Mouse (Mus musculus): ENCODE data around the gene Ggt6.
"Not testable (repeated sequence)": the region's sequence is repeated elsewhere in the genome, so short reads cannot be mapped to it uniquely, and the experiment has no call there.

The Ggt6 gene

DNA sequence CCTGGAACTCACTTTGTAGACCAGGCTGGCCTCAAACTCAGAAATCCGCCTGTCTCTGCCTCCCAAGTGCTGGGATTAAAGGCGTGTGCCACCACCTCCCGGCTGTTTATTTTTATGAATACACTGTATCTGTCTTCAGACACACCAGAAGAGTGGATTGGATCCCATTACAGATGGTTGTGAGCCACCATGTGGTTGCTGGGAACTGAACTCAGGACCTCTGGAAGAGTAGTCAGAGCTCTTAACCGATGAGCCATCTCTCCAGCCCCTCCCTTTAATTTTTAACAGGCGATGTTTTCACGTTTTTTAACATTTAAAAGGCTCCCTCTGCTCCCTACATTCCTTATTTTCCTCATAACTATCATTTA lies 5.3 kb downstream of the Ggt6 start:
- DNase-seq (ENCODE audit: low spot score): not testable (repeated sequence)

DNA sequence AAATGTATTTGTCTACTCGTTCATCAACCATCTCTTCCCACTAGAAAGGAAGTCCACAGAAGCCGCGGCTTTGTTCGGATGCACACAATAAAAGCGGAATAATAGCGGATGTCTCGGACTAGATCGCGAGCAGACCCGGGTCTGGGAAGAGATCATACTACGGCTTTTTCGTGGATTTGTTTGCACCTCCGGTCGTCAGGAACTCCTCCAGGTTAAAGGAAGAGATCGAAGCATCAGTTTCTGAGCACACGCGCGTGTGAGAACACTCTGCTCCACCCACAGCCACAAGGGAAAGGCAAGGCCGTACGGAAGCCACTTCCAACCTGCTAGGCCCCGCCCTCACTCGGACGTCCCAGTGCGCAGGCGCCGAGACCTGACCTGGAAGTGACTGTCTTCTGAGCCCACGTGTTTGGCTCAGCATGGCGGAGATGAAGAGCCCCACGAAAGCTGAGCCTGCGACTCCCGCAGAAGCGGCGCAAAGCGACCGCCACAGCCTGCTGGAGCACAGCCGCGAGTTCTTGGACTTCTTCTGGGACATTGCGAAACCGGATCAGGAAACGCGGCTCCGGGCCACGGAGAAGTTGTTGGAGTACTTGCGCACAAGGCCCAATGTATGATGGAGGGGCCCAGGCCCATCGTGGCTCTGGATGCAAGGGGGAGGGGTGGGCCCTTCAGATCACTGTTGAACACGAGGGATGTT lies 5.8 kb downstream of the Ggt6 start, which contains the start of gene Mybbp1a:
Mybbp1a (plus strand) TSS at position 391 of the 700 bp plus-strand sequence.
- peak; percentile 97 for DNase-seq (ENCODE audit: low spot score)

DNA sequence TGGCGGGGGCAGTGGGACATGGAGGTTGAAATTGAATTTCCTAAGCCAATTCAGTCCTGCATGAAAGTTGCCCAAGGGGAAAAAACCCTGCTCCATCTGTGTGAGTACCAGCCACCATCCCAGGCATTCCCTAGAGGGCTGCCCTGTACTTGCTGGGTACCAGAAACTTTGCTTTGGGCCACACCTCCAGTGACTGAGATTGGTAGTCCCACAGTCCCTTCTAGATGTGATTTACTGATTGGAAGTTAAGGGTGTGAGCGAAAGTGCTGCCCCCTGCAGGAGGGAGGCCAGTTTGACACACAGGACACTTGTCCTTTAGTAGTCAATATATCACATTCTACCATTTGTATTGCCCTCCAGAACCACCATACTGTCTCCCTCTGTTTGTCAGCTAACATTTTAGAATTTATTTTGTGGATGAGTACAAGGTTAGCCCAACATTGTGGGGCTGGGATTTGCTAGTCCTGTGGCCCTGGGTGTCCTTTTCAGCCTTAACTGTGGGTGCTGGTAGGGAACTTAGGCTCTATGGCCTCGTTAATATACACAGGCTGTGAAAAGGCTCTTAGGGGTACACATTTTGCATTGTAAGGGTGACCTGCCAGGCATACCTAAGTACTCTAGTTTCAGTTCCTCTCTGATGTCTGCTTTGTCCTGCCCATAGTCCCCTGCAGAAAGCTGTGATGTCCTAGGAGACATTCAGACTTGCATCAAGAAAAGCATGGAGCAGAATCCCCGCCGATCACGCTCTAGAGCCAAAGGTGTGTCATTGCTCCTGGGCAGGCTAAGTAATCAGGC lies 11.2 kb downstream of the Ggt6 start:
- no peak for DNase-seq (ENCODE audit: low spot score)

DNA sequence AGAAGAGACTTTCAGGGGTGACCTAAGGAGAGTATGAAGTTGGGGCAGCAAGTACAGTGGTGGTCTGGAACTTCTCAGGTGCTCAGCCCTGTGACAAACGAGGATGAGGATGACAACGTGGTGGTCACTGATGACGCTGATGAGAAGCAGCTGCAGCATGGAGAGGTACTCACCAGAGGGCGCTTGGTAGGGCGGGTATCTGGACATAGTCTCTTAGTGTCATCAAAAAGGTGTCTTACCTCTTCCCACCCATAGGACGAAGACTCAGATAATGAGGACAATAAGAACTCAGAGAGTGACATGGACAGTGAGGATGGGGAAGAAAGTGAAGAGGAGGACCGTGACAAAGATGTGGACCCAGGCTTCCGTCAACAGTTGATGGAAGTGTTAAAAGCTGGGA lies 12.1 kb downstream of the Ggt6 start:
- no peak for DNase-seq (ENCODE audit: low spot score)

DNA sequence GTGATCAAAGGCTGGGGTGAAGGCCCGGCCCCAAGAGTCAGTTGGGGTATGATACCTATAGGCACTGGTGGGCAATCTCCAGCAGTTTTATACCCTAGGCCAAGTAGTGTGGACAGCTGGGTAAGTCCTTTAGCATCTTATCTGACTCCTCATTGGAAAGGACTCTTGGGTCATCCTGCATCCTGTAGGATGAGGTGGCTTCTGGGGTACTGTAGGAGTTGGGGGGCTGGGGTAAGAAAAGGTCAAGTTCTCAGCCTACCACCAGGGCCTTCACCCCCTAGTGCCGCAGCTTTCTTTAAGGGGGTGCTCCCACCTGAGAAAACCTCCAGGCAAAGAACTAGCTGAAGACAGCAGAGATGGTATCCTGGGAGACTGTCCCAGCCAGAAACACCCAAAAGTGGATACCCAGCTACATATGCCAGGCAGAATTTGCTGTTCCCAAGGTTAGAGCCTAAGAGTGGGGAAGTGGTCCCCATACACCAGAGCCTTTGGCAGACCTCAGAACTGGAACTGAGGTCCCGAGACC lies 16.9 kb downstream of the Ggt6 start:
- DNase-seq (ENCODE audit: low spot score): no peak

DNA sequence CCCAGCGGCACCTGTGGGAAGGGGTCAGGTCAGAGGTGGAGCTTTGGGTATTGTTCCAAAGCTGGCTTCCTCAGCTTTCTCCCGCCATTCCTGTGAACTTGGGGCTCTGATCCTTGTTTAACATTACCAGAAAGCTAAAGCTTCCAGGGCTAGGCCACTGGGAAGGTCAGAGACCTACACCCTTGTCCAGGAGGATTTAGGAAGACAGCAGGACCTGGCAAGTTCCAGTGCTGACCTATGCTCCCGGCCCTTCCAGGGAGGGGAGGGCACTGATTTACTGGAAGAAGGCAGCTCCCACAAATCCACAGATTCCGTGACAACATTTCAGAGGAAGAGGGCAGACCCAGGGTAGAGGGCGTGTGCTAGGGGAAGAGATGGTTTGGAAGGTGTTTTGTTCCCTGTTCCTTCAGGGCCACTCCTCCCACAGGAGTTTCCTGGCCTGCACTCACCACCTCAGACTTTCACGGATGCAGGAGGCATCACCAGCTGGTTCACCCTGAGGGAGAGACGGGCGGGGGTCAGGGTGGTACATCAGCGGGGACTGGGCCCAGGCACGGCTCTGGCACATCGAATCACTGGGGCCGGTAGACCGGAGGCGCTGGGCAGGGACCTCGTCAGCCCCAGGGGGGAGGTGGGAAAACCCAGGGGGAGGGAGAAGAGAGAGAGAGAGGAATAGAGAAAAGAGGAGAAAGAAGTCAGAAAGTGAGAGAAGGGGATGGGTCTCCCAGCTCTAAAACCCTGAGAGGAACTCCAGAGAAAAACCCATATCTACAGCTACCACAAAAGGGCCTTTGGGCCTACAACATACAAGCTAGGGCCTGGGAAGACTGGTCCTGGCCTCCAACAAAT lies 18.0 kb downstream of the Ggt6 start:
- no peak for DNase-seq (ENCODE audit: low spot score)

DNA sequence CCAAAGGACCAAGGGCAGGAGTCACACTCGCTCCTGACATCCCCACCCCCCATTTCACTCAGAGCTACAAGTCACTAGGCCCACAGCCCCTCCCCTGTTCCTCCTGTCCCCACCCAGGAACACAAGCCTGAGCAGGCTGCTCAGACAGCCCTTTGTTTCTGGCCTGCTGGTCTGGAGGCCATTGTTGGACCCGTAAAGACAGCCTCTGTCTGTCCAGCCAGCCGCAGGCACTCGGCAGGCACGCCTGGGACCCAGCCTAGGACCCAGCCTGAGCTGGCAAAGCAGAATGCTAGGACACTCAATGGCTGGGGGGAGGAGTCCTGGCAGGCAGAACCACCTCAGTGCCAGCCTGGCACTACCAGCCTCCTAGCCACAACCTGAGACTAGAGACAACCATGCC lies 20.4 kb downstream of the Ggt6 start:
- DNase-seq (ENCODE audit: low spot score): no peak

DNA sequence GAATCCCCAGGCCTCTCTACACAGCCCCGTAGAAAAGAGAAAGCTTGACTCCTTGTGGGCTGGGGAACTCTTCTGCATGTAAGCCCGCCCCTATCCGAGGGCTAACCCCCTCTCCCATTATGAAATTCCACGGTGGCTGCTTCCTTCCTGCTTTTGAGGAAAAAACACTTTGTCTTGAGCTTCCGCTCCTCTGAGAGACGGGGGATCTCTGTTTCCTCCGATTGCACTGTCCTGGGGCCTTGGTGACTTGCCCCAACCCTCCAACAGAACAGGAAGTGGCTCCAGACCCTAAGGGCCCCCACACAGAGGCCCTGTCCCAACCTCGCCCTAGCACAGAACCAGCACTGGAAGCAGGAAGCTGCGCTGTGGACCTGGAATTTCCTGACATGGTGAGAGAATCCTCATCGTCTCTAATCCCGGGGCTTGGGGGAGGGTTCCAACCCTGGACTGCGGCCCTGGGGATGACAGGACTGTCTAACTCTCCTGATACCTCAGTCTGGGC lies 22.7 kb downstream of the Ggt6 start:
- DNase-seq (ENCODE audit: low spot score): no peak

DNA sequence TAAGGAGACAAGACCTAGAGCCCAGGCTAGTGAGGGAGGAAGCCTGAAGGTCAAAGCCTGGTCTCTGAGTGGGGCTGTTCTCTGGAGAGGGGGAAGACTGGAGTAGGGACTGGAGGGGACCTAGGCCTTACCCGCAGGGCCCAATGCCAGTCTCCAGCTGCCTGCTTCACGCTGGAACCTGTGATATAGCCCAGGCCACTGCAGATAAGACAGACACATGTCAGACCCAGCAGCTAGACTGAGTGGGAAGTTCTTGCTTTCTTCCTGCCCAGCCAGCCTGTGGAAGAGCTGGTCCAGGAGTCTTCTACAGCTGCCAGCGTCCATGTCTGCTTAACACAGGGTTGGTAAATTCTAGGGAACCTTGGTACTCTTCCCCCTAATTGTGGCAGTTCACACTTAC lies 23.2 kb downstream of the Ggt6 start:
- no peak for DNase-seq (ENCODE audit: low spot score)

DNA sequence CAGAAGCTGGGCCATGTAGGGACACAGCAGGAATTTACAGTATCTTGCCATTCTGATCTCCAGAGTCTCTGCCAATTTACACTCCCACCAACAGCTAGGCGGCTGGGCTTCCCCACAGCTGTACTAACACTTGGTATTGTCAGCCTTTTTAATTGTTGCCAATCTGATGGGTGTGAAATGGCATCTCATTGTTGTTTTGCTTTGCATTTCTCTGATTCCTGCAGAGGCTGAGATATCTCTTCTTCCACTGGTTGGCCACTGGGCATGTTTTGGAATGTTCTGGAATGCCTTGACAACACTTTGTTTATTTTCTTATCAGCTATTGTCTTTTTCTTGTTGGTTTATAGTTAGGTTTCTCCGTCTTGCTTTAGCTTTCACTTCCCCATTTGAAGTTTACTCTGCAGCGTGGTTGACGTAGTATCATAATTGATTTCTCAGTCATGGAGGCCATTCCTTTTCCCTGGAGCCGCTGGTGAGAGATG lies 26.2 kb downstream of the Ggt6 start:
- no peak for DNase-seq (ENCODE audit: low spot score)

DNA sequence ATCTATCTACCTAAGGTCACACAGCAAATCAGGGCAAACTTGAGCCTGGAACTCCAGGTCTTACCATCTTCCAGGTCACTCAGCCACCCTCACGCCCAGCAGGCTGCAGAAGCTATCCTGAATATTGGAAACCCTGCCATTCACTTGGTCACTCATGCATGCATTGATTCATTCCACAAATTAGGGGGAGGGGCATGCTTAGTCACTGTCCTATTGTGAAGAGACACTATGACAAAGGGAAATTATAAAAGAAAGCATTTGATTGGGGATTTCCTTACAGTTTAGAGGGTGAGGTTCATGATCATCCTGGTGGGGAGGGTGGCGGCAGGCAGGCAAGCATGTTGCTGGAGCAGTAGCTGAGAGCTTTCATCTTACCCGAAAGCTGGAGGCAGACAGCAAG lies 29.5 kb downstream of the Ggt6 start:
- DNase-seq (ENCODE audit: low spot score): no peak

DNA sequence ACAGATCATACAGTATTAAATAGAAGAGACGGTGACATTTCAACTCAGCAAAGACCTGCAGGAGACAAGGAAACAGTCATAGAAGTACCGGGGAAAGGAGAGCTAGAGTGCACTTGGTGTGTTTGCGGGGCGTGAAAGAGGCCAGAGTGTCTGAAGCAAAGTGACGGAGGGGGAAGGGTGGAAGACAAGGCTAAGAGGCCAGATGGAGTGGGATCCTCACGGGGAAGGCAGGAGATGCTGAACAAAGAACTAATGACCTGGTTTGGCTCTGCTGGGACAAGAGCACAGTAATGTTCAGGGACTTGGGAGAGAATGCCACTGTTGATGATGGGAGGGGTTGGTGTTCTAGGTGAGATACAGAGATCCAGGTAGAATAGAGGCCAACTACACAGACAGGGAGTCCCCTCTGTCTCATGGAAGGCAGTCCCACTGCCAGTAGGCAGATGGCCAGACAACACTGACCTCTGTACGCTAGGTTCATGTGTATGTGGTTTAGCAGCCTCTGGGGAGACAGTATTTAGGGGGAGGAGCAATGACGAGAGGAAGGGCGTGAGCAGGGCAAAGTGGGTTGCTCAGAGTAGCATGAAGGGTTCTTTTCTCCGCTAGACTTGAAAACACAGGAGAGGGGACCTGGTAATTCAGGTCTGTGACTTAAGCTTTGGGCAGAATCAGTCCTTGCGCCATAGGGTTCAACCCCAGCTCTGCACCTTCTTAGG lies 30.8 kb downstream of the Ggt6 start:
- DNase-seq (ENCODE audit: low spot score): no peak

DNA sequence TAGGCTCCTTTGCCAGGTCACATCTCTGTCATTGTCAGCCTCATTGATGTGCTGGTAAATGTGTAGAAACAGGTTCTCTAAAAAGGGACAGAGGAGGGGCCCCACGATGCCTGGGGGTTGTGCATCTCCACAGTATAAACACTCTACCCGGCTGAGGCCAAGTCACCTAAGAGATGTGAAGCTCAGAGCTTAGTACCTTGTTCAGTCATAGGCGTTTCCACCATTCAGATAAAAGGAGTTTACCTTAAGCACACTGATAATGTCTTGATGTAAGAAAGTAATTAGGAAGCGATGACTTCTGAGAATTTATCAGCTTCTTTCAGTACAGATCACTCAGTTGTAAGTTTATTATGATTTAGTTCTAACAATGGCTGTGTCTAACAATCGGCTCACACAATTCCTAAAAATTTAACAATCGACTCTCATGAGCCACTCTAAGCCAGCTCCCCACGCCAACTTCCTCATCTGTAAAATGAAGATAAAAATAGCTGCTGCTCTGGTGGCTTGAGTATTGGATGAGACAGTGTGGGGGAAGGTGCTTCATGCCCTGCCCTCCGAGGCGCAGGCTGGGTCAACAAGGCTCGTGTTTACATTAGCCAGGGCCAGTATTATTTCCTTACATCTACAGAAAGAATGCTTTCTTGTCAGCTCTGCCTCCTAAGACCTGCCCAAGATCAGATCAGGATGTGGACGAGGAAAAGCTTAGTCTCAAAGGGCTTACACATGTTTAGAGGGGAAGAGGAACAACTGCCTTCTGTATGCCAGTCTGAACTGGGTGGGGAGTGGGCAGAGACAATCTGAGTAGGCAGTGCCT lies 31.6 kb downstream of the Ggt6 start:
- DNase-seq (ENCODE audit: low spot score): no peak

DNA sequence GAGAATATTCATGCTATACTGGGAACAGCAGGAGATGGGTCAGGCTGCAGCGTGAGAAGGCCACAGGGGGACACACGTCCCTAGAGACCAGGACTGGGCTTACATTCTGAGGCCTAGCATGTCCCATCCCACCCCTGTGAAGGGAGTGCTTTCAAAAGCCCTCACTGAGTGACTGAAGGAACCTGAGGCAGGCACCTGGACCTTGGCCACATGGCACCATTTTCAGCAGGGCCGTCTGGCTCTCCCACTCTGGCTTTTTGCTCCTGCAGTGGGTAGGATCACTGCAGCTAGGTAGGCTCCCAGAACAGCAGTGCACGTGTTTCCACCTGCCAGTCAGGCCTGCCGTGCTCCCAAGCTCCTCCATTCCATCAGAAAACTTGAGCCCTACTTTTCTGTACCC lies 33.2 kb downstream of the Ggt6 start:
- DNase-seq (ENCODE audit: low spot score): no peak

DNA sequence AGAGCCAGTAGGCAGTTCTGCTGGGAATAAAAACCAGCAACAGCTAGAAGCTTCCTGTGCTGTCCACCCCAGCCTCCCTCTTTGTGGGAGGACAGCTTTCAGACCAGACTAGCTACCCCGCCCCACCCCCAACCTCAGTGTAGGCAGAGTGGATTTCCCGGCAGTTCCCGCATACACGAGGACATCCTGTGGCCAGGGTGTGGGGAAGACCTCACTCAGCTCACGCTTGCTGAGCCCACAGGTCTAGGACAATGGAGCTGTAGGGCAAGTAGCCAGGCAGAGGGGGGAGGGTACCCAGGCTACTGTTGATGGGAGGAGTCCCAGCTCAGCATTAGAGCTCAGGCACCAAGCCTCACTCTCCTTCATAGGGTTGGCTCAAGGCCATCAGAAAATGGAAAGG lies 33.9 kb downstream of the Ggt6 start:
- peak; percentile 71 for DNase-seq (ENCODE audit: low spot score)

DNA sequence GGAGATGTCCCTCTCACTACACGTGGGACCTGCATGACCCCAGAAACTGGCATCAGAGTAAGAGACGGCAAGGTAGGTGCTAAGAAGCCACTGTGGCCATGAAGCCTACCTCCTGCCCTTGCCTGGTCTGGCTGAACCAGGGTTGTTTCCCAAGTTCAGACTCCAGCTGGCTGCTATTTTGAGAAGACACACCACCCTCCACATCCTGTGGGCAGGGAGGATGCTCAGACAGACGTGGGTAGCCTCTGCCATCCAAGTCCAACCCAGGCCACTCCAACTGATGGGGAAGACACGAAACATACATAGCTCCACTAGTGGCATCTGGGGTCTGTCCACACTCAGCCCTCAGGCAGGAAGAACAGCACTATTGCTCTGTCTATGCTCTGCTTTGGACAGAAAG lies 34.7 kb downstream of the Ggt6 start:
- no peak for DNase-seq (ENCODE audit: low spot score)

DNA sequence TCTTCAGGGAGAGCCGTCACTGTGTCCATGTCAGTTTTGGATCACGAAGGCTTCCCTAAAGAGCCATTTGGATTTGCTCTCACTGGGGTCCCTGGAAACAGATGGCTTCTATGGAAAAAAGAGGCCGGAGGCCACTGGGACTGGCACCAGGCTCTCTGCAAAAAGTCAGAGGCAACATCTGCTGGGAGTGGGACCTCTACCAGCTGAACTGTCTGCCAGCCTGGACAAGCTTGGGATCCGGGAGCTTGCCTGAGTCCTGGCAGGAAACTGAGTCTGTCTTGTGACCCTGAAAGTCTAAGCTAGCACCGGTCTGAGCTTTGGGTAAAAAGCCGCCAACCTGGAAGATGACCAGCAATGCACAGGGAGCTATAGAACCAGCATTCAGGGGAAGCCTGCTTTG lies 36.1 kb downstream of the Ggt6 start:
- DNase-seq (ENCODE audit: low spot score): no peak

DNA sequence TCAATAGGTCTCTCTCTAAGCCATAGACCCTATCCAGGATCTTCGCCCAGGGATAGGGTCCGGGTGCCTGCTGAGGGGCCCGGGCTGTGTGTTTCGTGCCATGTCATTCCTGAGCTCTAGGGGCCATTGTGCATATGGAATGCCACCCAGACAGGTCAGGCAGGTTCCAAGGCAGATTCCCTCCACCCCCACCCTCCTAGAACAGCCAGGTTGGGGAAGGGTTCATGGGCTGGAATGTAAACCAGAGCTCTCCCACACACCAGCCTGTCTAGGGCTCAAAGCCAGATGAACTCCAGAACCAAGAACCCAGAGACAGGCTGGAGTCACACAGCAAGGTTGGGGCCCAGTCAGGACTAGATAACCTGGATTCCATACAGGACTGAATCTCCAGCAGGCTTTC lies 38.2 kb downstream of the Ggt6 start:
- no peak for DNase-seq (ENCODE audit: low spot score)

DNA sequence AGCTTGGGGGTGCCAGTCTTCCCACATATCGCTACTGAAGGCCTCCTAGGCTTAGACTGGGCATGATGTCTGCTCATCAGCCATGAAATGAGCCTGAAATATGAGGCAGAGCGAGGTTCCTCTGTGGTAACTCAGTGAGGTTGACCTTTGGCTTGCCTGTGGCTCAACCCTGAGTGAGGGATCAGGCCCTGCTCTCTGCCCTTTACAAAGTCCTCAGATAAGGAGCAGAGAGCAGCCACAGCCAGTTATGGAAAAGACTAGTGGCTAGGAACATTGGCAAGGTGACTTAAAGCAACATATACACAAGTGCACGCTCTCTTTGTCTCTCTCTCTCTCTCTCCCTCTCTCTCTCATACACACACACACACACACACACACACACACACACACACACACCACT lies 39.6 kb downstream of the Ggt6 start:
- no peak for DNase-seq (ENCODE audit: low spot score)

DNA sequence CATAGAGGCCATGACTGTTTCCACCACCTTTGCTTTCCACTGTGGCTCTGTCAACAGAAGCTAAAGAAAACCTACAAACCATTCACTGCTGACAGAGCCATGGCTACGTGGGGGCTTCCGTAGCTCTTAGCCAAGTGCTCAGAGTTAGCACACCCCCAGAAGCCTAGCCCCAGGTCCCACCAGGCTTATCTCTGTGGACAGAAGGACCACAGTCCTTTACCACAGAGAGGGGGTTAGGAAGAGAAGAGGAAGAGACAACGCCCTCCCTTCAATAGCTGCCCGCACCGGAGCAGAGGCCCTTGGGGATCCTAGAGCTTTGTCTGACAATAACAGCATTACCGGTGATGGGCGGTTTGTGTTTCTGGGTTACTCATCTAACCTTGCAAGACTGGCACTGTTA lies 40.1 kb downstream of the Ggt6 start:
- no peak for DNase-seq (ENCODE audit: low spot score)

Measured in ovary, postnatal 14 days (tissue).